Mouse (Mus musculus): ENCODE data around the gene Pakap.
A peak's percentile ranks its signal among the peaks of the same experiment; 100 is the strongest.

The Pakap gene

GRCm38 (mm10) chr4:57798286-57799018 is 230.5 kb downstream of the Pakap start:
- DNase-seq (ENCODE audit: low read depth, low spot score) = no peak

GRCm38 (mm10) chr4:57799297-57799696 is 231.3 kb downstream of the Pakap start:
- no peak for DNase-seq (ENCODE audit: low read depth, low spot score)

GRCm38 (mm10) chr4:57801239-57801638 is 233.3 kb downstream of the Pakap start:
- DNase-seq (ENCODE audit: low read depth, low spot score) = no peak

GRCm38 (mm10) chr4:57801986-57802385 is 234.0 kb downstream of the Pakap start:
- DNase-seq (ENCODE audit: low read depth, low spot score) = no peak

- no peak for DNase-seq (ENCODE audit: low read depth, low spot score)
Measured at GRCm38 (mm10) chr4:57802411-57802810, 234.4 kb downstream of the Pakap start.

- DNase-seq (ENCODE audit: low read depth, low spot score) = no peak
Measured at GRCm38 (mm10) chr4:57804902-57805301, 236.9 kb downstream of the Pakap start.

- DNase-seq (ENCODE audit: low read depth, low spot score) = no peak
Measured at GRCm38 (mm10) chr4:57809449-57809848, 241.5 kb downstream of the Pakap start.

- DNase-seq (ENCODE audit: low read depth, low spot score) = peak; percentile 83
Measured at GRCm38 (mm10) chr4:57812075-57812474, 244.1 kb downstream of the Pakap start.

GRCm38 (mm10) chr4:57812916-57813575 is 245.1 kb downstream of the Pakap start:
- DNase-seq (ENCODE audit: low read depth, low spot score) = peak; percentile 73

- DNase-seq (ENCODE audit: low read depth, low spot score) = peak; percentile 84
Measured at GRCm38 (mm10) chr4:57813576-57813945, 245.6 kb downstream of the Pakap start.

GRCm38 (mm10) chr4:57815355-57815754 is 247.4 kb downstream of the Pakap start:
- DNase-seq (ENCODE audit: low read depth, low spot score) = no peak

- no peak for DNase-seq (ENCODE audit: low read depth, low spot score)
Measured at GRCm38 (mm10) chr4:57816146-57816545, 248.2 kb downstream of the Pakap start.

- DNase-seq (ENCODE audit: low read depth, low spot score) = no peak
Measured at GRCm38 (mm10) chr4:57820839-57821374, 252.9 kb downstream of the Pakap start.

- DNase-seq (ENCODE audit: low read depth, low spot score) = no peak
Measured at GRCm38 (mm10) chr4:57821556-57822356, 253.8 kb downstream of the Pakap start.

GRCm38 (mm10) chr4:57822641-57823040 is 254.7 kb downstream of the Pakap start:
- DNase-seq (ENCODE audit: low read depth, low spot score) = no peak

- DNase-seq (ENCODE audit: low read depth, low spot score) = no peak
Measured at GRCm38 (mm10) chr4:57824626-57825240, 256.8 kb downstream of the Pakap start.

GRCm38 (mm10) chr4:57826272-57826671 is 258.3 kb downstream of the Pakap start:
- DNase-seq (ENCODE audit: low read depth, low spot score) = no peak

GRCm38 (mm10) chr4:57829131-57829530 is 261.2 kb downstream of the Pakap start:
- DNase-seq (ENCODE audit: low read depth, low spot score) = no peak

- no peak for DNase-seq (ENCODE audit: low read depth, low spot score)
Measured at GRCm38 (mm10) chr4:57829740-57830139, 261.8 kb downstream of the Pakap start.

- DNase-seq (ENCODE audit: low read depth, low spot score) = peak; percentile 71
Measured at GRCm38 (mm10) chr4:57832318-57832717, 264.3 kb downstream of the Pakap start.

GRCm38 (mm10) chr4:57833060-57833459 is 265.1 kb downstream of the Pakap start:
- DNase-seq (ENCODE audit: low read depth, low spot score) = peak; percentile 54

- no peak for DNase-seq (ENCODE audit: low read depth, low spot score)
Measured at GRCm38 (mm10) chr4:57834141-57834540, 266.2 kb downstream of the Pakap start.

Measured in A20 (cell line).